Mouse (Mus musculus) cortical plate, adult 2 months (tissue): ENCODE results near the gene Tbc1d2b. TPM values are rescaled to one million over a fixed set of nuclear protein-coding genes. Genes with fewer than 3 reads are reported as not detected.

ENCODE experiments used
- H3K27ac ChIP-seq: fragments of 200-500 bp; 2 replicates; pipeline ENCODE4 v1.5.1; 2012; ENCODE audit warnings: low read length, control low read depth, inconsistent platforms; ENCODE audit not compliant: insufficient read depth
- H3K4me1 ChIP-seq: fragments of 200-500 bp; 2 replicates; pipeline ENCODE4 v1.6.1; 2011; ENCODE audit warnings: low read length; ENCODE audit not compliant: control insufficient read depth, insufficient read depth
- H3K4me3 ChIP-seq: fragments of 200-500 bp; 2 replicates; pipeline ENCODE4 v1.5.1; 2011; ENCODE audit warnings: mild to moderate bottlenecking, low read length, control low read depth; ENCODE audit not compliant: insufficient read depth
- CTCF ChIP-seq: fragments of 200-500 bp; IDR thresholded peaks from 2 replicates; pipeline ENCODE4 v1.5.1; 2011; ENCODE audit warnings: mild to moderate bottlenecking, control low read depth, low read length; ENCODE audit not compliant: insufficient read depth; ENCODE audit errors: extremely low read depth
- POLR2A ChIP-seq: fragments of 200-500 bp; IDR thresholded peaks from 2 replicates; pipeline ENCODE4 v1.6.1; 2011; ENCODE audit warnings: mild to moderate bottlenecking, low read length, control low read depth; ENCODE audit not compliant: insufficient read depth; ENCODE audit errors: extremely low read depth
- polyA plus RNA-seq: library from polyadenylated mRNA; depleted of rRNA; stranded (reverse); fragments of >200 nt; gene quantifications from 2 replicates; pipeline ENCODE4 v1.2.3, GENCODE M21; 2012

Tbc1d2b gene
- polyA plus RNA-seq, 1 experiment, result 11.4 TPM

- no peak overlapping the region for H3K4me3 ChIP-seq
- H3K27ac ChIP-seq, result no peak overlapping the region
- TF ChIP-seq CTCF (no peak), POLR2A (no peak)
- no peaks in the 10 kb centered on the region for H3K4me1 ChIP-seq
Observed at GRCm38 (mm10) chr9:90183550-90183949, 87.1 kb downstream of the Tbc1d2b start.

GRCm38 (mm10) chr9:90182636-90183421 lies 87.8 kb downstream of the Tbc1d2b start:
- no peak overlapping the region for H3K27ac ChIP-seq
- no peaks in the 10 kb centered on the region for H3K4me1 ChIP-seq
- no peak for TF ChIP-seq CTCF
- no peak for TF ChIP-seq POLR2A
- no peak overlapping the region for H3K4me3 ChIP-seq

GRCm38 (mm10) chr9:90181656-90182388 lies 88.8 kb downstream of the Tbc1d2b start:
- H3K27ac ChIP-seq, result no peak overlapping the region
- no peak for TF ChIP-seq CTCF
- TF ChIP-seq POLR2A, result no peak
- H3K4me3 ChIP-seq, result no peak overlapping the region
- no peaks in the 10 kb centered on the region for H3K4me1 ChIP-seq

- Histone ChIP-seq H3K4me3 (no peak overlapping the region), H3K27ac (no peak overlapping the region), H3K4me1 (no peaks in the 10 kb centered on the region)
- TF ChIP-seq POLR2A (no peak), CTCF (no peak)
Observed at GRCm38 (mm10) chr9:90179409-90179808, 91.2 kb downstream of the Tbc1d2b start.

- TF ChIP-seq CTCF, result no peak
- TF ChIP-seq POLR2A, result no peak
- H3K27ac ChIP-seq, result no peak overlapping the region
- H3K4me1 ChIP-seq, result no peaks in the 10 kb centered on the region
- no peak overlapping the region for H3K4me3 ChIP-seq
Observed at GRCm38 (mm10) chr9:90173330-90173729, 97.3 kb downstream of the Tbc1d2b start.

- Histone ChIP-seq H3K27ac (no peak overlapping the region), H3K4me1 (no peaks in the 10 kb centered on the region), H3K4me3 (no peak overlapping the region)
- TF ChIP-seq POLR2A (no peak), CTCF (no peak)
Observed at GRCm38 (mm10) chr9:90172528-90173321, 97.9 kb downstream of the Tbc1d2b start.

- H3K4me1 ChIP-seq, result no peaks in the 10 kb centered on the region
- H3K4me3 ChIP-seq, result no peak overlapping the region
- no peak overlapping the region for H3K27ac ChIP-seq
- TF ChIP-seq POLR2A (no peak), CTCF (no peak)
Observed at GRCm38 (mm10) chr9:90171421-90171820, 99.2 kb downstream of the Tbc1d2b start.

- Histone ChIP-seq H3K4me3 (no peak overlapping the region), H3K27ac (no peak overlapping the region), H3K4me1 (no peaks in the 10 kb centered on the region)
- TF ChIP-seq CTCF, result no peak
- no peak for TF ChIP-seq POLR2A
Observed at GRCm38 (mm10) chr9:90169965-90170364, 100.6 kb downstream of the Tbc1d2b start.

- Histone ChIP-seq H3K27ac (no peak overlapping the region), H3K4me1 (no peaks in the 10 kb centered on the region), H3K4me3 (no peak overlapping the region)
- no peak for TF ChIP-seq CTCF
- no peak for TF ChIP-seq POLR2A
Observed at GRCm38 (mm10) chr9:90166615-90167014, 104.0 kb downstream of the Tbc1d2b start.

GRCm38 (mm10) chr9:90165590-90165989 lies 105.0 kb downstream of the Tbc1d2b start:
- H3K4me1 ChIP-seq, result no peaks in the 10 kb centered on the region
- no peak overlapping the region for H3K4me3 ChIP-seq
- no peak for TF ChIP-seq CTCF
- no peak for TF ChIP-seq POLR2A
- no peak overlapping the region for H3K27ac ChIP-seq
